Mouse (Mus musculus): ENCODE data around the gene Srrm3. TPM values are rescaled to one million over a fixed set of nuclear protein-coding genes. Genes with fewer than 3 reads are reported as not detected.
A peak's percentile ranks its signal among the peaks of the same experiment; 100 is the strongest.

Gene Srrm3
- polyA plus RNA-seq, 1 experiment from 2014 or later = 0.11 TPM

GRCm38 (mm10) chr5:135888405-135889215 lies 81.9 kb downstream of the Srrm3 start:
- H3K27ac ChIP-seq (ENCODE audit: low read depth, low read length) = no peak overlapping the region
- WGBS = 6% methylated on average over 30 of the region's 30 CpGs
- peaks cover 5% of the 10 kb centered on the region; the same call in 1 of the 2 replicates for H3K27me3 ChIP-seq (ENCODE audit: control insufficient read depth, insufficient read depth, low read length)
- H3K4me3 ChIP-seq (ENCODE audit: low read length) = peak overlapping the region; percentile 35
- H3K4me2 ChIP-seq (replicated peaks; ENCODE audit: low read depth, low read length) = peak overlapping the region; percentile 42
- H3K4me1 ChIP-seq (ENCODE audit: control insufficient read depth, insufficient read depth, low read length) = peaks cover 12% of the 10 kb centered on the region; the same call in 1 of the 2 replicates
- no peaks in the 10 kb centered on the region for H3K9me3 ChIP-seq (ENCODE audit: control insufficient read depth, low read length)
- no peaks in the 10 kb centered on the region for H3K36me3 ChIP-seq (ENCODE audit: control insufficient read depth, insufficient read depth, low read length)
- ATAC-seq (ENCODE audit: low FRiP score, low TSS enrichment) = peak; percentile 16; the same call in 1 of the 2 replicates
- peak overlapping the region; percentile 40; the same call in 1 of the 2 replicates for H3K9ac ChIP-seq (ENCODE audit: low read depth, low read length)

GRCm38 (mm10) chr5:135890323-135890722 lies 83.6 kb downstream of the Srrm3 start:
- H3K4me2 ChIP-seq (replicated peaks; ENCODE audit: low read depth, low read length) = no peak overlapping the region
- H3K36me3 ChIP-seq (ENCODE audit: control insufficient read depth, insufficient read depth, low read length) = no peaks in the 10 kb centered on the region
- peaks cover 12% of the 10 kb centered on the region; the same call in 1 of the 2 replicates for H3K4me1 ChIP-seq (ENCODE audit: control insufficient read depth, insufficient read depth, low read length)
- 31% methylated on average over 4 of the region's 4 CpGs for WGBS
- H3K27me3 ChIP-seq (ENCODE audit: control insufficient read depth, insufficient read depth, low read length) = peaks cover 5% of the 10 kb centered on the region; the same call in 1 of the 2 replicates
- no peak overlapping the region for H3K27ac ChIP-seq (ENCODE audit: low read depth, low read length)
- no peak for ATAC-seq (ENCODE audit: low FRiP score, low TSS enrichment)
- H3K4me3 ChIP-seq (ENCODE audit: low read length) = no peak overlapping the region
- no peaks in the 10 kb centered on the region for H3K9me3 ChIP-seq (ENCODE audit: control insufficient read depth, low read length)
- H3K9ac ChIP-seq (ENCODE audit: low read depth, low read length) = no peak overlapping the region

DNA sequence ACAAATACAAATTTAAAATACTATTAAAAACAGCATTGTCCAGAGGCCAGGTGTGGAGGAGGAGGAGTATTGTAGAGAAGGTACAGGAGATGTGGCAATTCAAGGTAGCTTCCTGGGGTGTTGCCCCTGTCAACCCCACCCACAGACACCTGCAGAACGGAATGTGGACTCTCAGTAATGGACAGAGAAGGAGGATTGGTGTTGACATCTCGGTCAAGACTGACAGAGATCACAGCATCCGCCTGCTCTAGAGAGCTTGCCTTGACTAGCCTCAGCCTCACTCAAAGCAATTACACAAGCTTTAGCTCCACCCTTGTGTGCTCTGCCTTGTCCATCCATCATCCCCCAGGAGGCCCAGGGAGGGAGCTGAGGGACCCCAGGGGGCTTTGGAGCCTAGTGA lies 84.2 kb downstream of the Srrm3 start:
- Histone ChIP-seq H3K36me3 (ENCODE audit: control insufficient read depth, insufficient read depth, low read length) (no peaks in the 10 kb centered on the region), H3K27ac (ENCODE audit: low read depth, low read length) (no peak overlapping the region), H3K27me3 (ENCODE audit: control insufficient read depth, insufficient read depth, low read length) (peaks cover 5% of the 10 kb centered on the region; the same call in 1 of the 2 replicates), H3K4me1 (ENCODE audit: control insufficient read depth, insufficient read depth, low read length) (peaks cover 12% of the 10 kb centered on the region; the same call in 1 of the 2 replicates), H3K4me3 (ENCODE audit: low read length) (no peak overlapping the region), H3K9me3 (ENCODE audit: control insufficient read depth, low read length) (no peaks in the 10 kb centered on the region), H3K4me2 (replicated peaks; ENCODE audit: low read depth, low read length) (no peak overlapping the region), H3K9ac (ENCODE audit: low read depth, low read length) (no peak overlapping the region)
- ATAC-seq (ENCODE audit: low FRiP score, low TSS enrichment) = no peak
- WGBS = 69% methylated on average over 3 of the region's 3 CpGs

GRCm38 (mm10) chr5:135892589-135893351 lies 86.1 kb downstream of the Srrm3 start:
- 0 out of 2 replicates have a peak, but pooled peaks cover 8% of the 10 kb centered on the region for H3K4me1 ChIP-seq (ENCODE audit: control insufficient read depth, insufficient read depth, low read length)
- no peak overlapping the region for H3K4me3 ChIP-seq (ENCODE audit: low read length)
- H3K27ac ChIP-seq (ENCODE audit: low read depth, low read length) = no peak overlapping the region
- no peak for ATAC-seq (ENCODE audit: low FRiP score, low TSS enrichment)
- H3K27me3 ChIP-seq (ENCODE audit: control insufficient read depth, insufficient read depth, low read length) = peaks cover 5% of the 10 kb centered on the region; the same call in 1 of the 2 replicates
- 53% methylated on average over 9 of the region's 9 CpGs for WGBS
- H3K9me3 ChIP-seq (ENCODE audit: control insufficient read depth, low read length) = no peaks in the 10 kb centered on the region
- H3K4me2 ChIP-seq (replicated peaks; ENCODE audit: low read depth, low read length) = no peak overlapping the region
- H3K36me3 ChIP-seq (ENCODE audit: control insufficient read depth, insufficient read depth, low read length) = no peaks in the 10 kb centered on the region
- H3K9ac ChIP-seq (ENCODE audit: low read depth, low read length) = 0 out of 2 replicates have a peak overlapping the region, but pooled peaks have one; percentile 0

DNA sequence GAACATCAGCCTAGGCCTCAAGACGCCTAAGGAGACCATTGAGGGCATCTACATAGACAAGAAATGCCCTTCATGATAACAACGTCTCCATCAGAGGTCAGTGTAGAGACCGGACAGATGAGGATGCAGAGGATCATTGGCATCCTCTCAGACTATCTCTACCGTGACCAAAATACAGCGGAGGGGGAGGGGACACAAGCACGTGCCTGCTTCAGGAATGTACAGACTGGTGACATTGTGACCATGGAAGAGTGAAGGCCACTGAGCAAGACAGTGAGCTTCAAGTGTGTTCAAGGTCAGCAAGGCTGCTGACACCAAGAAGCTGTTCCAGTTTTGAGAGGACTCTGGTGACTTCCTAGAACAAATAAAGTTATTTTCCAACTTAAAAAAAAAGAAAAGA lies 88.3 kb downstream of the Srrm3 start:
- H3K9ac ChIP-seq (ENCODE audit: low read depth, low read length) = no peak overlapping the region
- H3K4me2 ChIP-seq (replicated peaks; ENCODE audit: low read depth, low read length) = no peak overlapping the region
- no peak overlapping the region for H3K27ac ChIP-seq (ENCODE audit: low read depth, low read length)
- no peak overlapping the region for H3K4me3 ChIP-seq (ENCODE audit: low read length)
- no peaks in the 10 kb centered on the region for H3K4me1 ChIP-seq (ENCODE audit: control insufficient read depth, insufficient read depth, low read length)
- no peak for ATAC-seq (ENCODE audit: low FRiP score, low TSS enrichment)
- H3K36me3 ChIP-seq (ENCODE audit: control insufficient read depth, insufficient read depth, low read length) = no peaks in the 10 kb centered on the region
- H3K27me3 ChIP-seq (ENCODE audit: control insufficient read depth, insufficient read depth, low read length) = peaks cover 5% of the 10 kb centered on the region; the same call in 1 of the 2 replicates
- H3K9me3 ChIP-seq (ENCODE audit: control insufficient read depth, low read length) = no peaks in the 10 kb centered on the region
- WGBS = 79% methylated on average over 6 of the region's 6 CpGs

GRCm38 (mm10) chr5:135898028-135898427 lies 91.3 kb downstream of the Srrm3 start:
- Histone ChIP-seq H3K9me3 (ENCODE audit: control insufficient read depth, low read length) (no peaks in the 10 kb centered on the region), H3K27me3 (ENCODE audit: control insufficient read depth, insufficient read depth, low read length) (no peaks in the 10 kb centered on the region), H3K4me1 (ENCODE audit: control insufficient read depth, insufficient read depth, low read length) (no peaks in the 10 kb centered on the region), H3K9ac (ENCODE audit: low read depth, low read length) (no peak overlapping the region), H3K27ac (ENCODE audit: low read depth, low read length) (no peak overlapping the region), H3K4me3 (ENCODE audit: low read length) (no peak overlapping the region), H3K36me3 (ENCODE audit: control insufficient read depth, insufficient read depth, low read length) (no peaks in the 10 kb centered on the region), H3K4me2 (replicated peaks; ENCODE audit: low read depth, low read length) (no peak overlapping the region)
- 24% methylated on average over 3 of the region's 3 CpGs for WGBS
- no peak for ATAC-seq (ENCODE audit: low FRiP score, low TSS enrichment)

GRCm38 (mm10) chr5:135898995-135899394 lies 92.3 kb downstream of the Srrm3 start:
- no peak overlapping the region for H3K27ac ChIP-seq (ENCODE audit: low read depth, low read length)
- H3K27me3 ChIP-seq (ENCODE audit: control insufficient read depth, insufficient read depth, low read length) = no peaks in the 10 kb centered on the region
- no peak overlapping the region for H3K9ac ChIP-seq (ENCODE audit: low read depth, low read length)
- no peak for ATAC-seq (ENCODE audit: low FRiP score, low TSS enrichment)
- H3K4me1 ChIP-seq (ENCODE audit: control insufficient read depth, insufficient read depth, low read length) = no peaks in the 10 kb centered on the region
- no peak overlapping the region for H3K4me3 ChIP-seq (ENCODE audit: low read length)
- H3K4me2 ChIP-seq (replicated peaks; ENCODE audit: low read depth, low read length) = no peak overlapping the region
- no peaks in the 10 kb centered on the region for H3K36me3 ChIP-seq (ENCODE audit: control insufficient read depth, insufficient read depth, low read length)
- 78% methylated on average over 4 of the region's 4 CpGs for WGBS
- no peaks in the 10 kb centered on the region for H3K9me3 ChIP-seq (ENCODE audit: control insufficient read depth, low read length)

GRCm38 (mm10) chr5:135899833-135900232 lies 93.1 kb downstream of the Srrm3 start:
- ATAC-seq (ENCODE audit: low FRiP score, low TSS enrichment) = no peak
- Histone ChIP-seq H3K4me1 (ENCODE audit: control insufficient read depth, insufficient read depth, low read length) (no peaks in the 10 kb centered on the region), H3K27ac (ENCODE audit: low read depth, low read length) (no peak overlapping the region), H3K36me3 (ENCODE audit: control insufficient read depth, insufficient read depth, low read length) (0 out of 2 replicates have a peak, but pooled peaks cover 3% of the 10 kb centered on the region), H3K9ac (ENCODE audit: low read depth, low read length) (no peak overlapping the region), H3K4me3 (ENCODE audit: low read length) (no peak overlapping the region), H3K9me3 (ENCODE audit: control insufficient read depth, low read length) (no peaks in the 10 kb centered on the region), H3K4me2 (replicated peaks; ENCODE audit: low read depth, low read length) (no peak overlapping the region), H3K27me3 (ENCODE audit: control insufficient read depth, insufficient read depth, low read length) (no peaks in the 10 kb centered on the region)
- 53% methylated on average over 4 of the region's 4 CpGs for WGBS
